Mouse (Mus musculus): Measurements from ENCODE around the gene Knl1.

DNA sequence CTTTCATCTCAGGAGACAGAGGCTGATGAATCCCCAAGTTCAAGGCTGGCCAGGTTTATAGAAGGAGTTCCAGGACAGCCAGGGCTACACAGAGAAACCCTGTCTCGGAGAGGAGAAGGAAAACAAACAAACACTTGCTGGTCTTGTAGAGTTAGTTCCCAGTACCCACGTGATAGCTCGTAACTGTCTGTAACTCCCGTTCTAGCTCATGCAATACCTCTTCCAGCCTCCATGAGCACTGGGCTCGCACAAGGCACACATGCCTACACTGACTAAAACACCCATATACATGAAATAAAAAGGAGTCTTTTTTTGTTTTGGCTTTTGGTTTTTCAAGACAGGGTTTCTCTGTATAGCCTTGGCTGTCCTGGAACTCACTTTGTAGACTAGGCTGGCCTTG lies 59.7 kb downstream of the Knl1 start:
- no peak for TF ChIP-seq CTCF (IDR thresholded peaks at IDR 0.05; ENCODE audit: low read depth)
- no peak for TF ChIP-seq EP300 (optimal IDR thresholded peaks at IDR 0.05)

Measured in stomach, postnatal 0 days (tissue).